Mouse (Mus musculus): Measurements from ENCODE around the gene Col5a1.

GRCm38 (mm10) chr2:27912546-27913275 lies 26.5 kb downstream of the Col5a1 start:
- no peak for TF ChIP-seq CTCF (conservative IDR thresholded peaks at IDR 0.05; ENCODE audit: low read length)
- no peak for TF ChIP-seq POU5F1 (IDR thresholded peaks at IDR 0.05; ENCODE audit: borderline replicate concordance, low read length)
